22 mouse cellular contexts compared by ENCODE assay signal in the genomic region with DNA sequence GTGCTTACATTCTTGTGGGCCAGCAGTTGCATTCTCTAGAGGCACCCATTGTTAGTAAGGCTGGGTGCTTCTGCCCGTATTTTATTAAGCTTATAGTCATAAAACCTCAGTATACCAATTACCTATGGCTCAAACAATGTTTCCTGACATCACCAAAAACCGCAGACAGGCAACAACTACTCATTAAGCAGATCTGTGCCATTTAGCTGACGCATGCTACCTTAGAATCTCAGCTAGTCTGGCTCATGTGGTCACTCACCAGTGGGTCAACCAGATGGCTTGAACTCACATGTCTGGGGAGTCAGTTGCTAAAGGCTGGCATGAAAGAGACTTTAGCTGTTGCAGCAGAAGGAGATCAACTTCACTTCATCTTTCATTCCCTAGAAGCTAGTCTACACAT.
"Had no signal": no experiment of that assay in that cellular context is flagged by ENCODE, and none has a peak within 500 bp of the region (broad histone marks: within the 10 kb centered on the region; RNA-seq: fewer than 3 reads in every experiment).

No protein-coding gene starts in this region.

- H3K27me3 ChIP-seq: heart, embryonic 13.5 days; heart, embryonic 15.5 days; hindbrain, embryonic 13.5 days; hindbrain, embryonic 15.5 days; limb, embryonic 13.5 days; limb, embryonic 15.5 days; liver, embryonic 12.5 days had no signal

- DNase-seq: gastrocnemius, postnatal 14 days; gastrocnemius, postnatal 36 days; heart, adult 11 months; heart, adult 2 months; heart, postnatal 14 days; heart, postnatal 36 days; kidney, adult 11 months; kidney, adult 2 months; kidney, postnatal 10 days; kidney, postnatal 25 days; kidney, postnatal 4 days; left cerebral cortex, postnatal 4 days had no signal

- H3K4me2 ChIP-seq: heart, embryonic 11.5 days; heart, embryonic 13.5 days; heart, embryonic 15.5 days; hindbrain, embryonic 13.5 days; hindbrain, embryonic 15.5 days; limb, embryonic 13.5 days; limb, embryonic 15.5 days; liver, embryonic 12.5 days had no signal

- H3K4me3 ChIP-seq: heart, adult 2 months; heart, embryonic 13.5 days; heart, embryonic 15.5 days; hindbrain, embryonic 13.5 days; hindbrain, embryonic 15.5 days; layer of hippocampus, adult 2 months; left cerebral cortex, adult 2 months; limb, embryonic 13.5 days; limb, embryonic 15.5 days; liver, embryonic 12.5 days had no signal

- H3K36me3 ChIP-seq: heart, embryonic 13.5 days; heart, embryonic 15.5 days; hindbrain, embryonic 13.5 days; hindbrain, embryonic 15.5 days; limb, embryonic 13.5 days; limb, embryonic 15.5 days; liver, embryonic 12.5 days had no signal
